Mouse (Mus musculus) brain, embryonic 14.5 days (tissue): ENCODE results near the gene Sipa1l3.

Experiments
- CTCF ChIP-seq: fragments of 200-500 bp; IDR thresholded peaks from 2 replicates; pipeline ENCODE4 v1.5.1; 2012; ENCODE audit warnings: inconsistent platforms, mild to moderate bottlenecking, moderate library complexity, borderline replicate concordance; ENCODE audit not compliant: insufficient read depth, insufficient read length; ENCODE audit errors: extremely low read depth
- POLR2A ChIP-seq: fragments of 200-500 bp; IDR thresholded peaks from 2 replicates; pipeline ENCODE4 v1.6.1; 2012; ENCODE audit warnings: mild to moderate bottlenecking, inconsistent platforms, borderline replicate concordance; ENCODE audit not compliant: poor library complexity, insufficient read depth, insufficient read length, severe bottlenecking; ENCODE audit errors: extremely low read depth

DNA sequence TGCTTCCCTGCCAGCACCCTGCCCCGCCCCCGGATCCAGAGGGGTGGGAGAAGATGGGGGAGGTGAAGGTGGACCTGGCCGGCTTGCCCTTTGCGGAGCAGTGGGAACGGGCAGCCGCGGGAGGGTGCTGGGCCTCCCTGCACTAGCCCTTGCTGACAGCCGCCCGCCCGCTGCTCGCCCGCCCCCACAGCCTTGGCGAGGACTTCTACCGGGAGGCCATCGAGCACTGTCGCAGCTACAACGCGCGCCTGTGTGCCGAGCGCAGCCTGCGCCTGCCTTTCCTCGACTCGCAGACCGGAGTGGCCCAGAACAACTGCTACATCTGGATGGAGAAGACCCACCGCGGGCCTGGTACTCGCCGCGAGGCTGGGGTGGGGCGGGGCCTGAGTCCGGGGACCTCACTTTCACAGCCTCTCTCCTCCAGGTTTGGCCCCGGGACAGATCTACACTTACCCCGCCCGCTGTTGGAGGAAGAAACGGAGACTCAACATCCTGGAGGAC is 209.2 kb downstream of the Sipa1l3 start:
- TF ChIP-seq CTCF = no peak
- TF ChIP-seq POLR2A = no peak
